Mouse (Mus musculus): ENCODE data around the gene Bptf. TPM values are rescaled to one million over a fixed set of nuclear protein-coding genes. Genes with fewer than 3 reads are reported as not detected.
A peak's percentile ranks its signal among the peaks of the same experiment; 100 is the strongest.
"Not testable (repeated sequence)": the region's sequence is repeated elsewhere in the genome, so short reads cannot be mapped to it uniquely, and the experiment has no call there.

Gene Bptf
- polyA plus RNA-seq, 1 experiment from 2014 or later, result 16.1 TPM

DNA sequence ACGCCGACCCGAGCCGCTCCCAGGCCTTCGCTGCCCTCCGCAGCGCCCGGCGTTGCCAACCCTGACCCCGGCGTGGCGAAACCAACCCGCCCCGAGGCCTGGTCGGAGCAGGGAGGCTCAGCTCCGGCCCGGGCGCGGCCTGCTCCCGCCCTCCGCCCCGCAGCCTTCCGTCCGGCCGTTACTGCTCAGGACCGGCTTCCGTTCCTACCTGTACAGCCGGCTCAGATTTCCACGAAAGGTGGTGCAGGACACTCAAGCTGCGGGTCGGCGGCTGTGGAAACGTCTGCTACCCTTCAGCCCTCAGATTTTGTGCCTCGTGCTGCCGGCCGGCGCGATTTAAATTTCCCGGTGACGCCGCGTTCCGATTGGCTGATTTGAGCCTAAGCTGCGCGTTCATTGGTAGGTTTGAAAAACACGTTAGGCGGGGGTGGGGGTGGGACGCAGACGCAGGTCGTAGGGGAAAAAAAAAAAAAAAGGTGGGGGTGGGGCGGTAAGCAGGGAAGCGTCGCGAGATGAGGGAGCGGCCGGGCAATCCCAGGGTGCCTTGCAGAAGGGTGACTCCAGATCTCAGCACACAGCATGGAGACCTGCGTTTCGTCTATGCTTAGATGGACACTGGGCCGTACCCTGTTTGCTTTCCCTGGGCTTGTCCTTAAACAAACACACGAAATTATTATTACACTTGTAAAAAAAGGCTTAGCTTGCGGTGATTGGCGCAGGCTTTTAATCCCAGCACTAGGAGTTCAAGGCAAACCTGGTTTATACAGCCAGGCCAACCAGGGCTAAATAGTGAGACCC is 132.6 kb downstream of the Bptf start, which contains the start of gene Kpna2:
Gene Kpna2 (minus strand): TSS at position 391 of the 798 bp plus-strand sequence.
- H3K27ac ChIP-seq, result peak within 1 kb of the TSS; percentile 90
- WGBS, result under 1% methylated on average over 58 of the region's 62 CpGs
- ATAC-seq (replicated peaks; ENCODE audit: insufficient number of reproducible peaks, insufficient read depth, low FRiP score, low read depth), result peak; percentile 91

DNA sequence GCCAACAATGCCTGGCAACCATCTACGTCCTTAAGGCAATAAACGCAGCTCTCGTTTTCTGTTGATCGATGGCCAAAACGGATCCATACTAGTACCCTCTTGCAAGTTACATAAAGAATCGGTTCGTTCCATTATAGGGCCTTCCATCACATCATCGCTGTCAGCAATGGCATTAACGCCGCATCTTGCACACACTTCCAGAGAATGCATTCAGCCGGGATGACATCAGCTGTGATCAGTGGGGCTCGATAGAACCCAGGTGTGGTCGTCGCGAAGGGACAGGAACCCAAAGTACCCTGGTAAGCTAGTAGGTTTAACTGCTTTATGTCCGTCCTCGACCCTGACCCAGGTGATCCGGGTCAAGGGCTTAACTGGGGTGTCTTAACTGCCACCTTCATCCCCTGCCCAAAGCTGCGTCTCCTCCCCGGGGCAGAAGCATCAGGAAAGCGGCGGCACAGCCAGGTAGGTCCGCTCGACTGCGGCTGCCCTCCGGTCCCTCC is 133.2 kb downstream of the Bptf start:
- Histone ChIP-seq H3K4me2 (peak overlapping the region; percentile 72), H3K36me3 (peaks cover 35% of the 10 kb centered on the region), H3K4me3 (peak overlapping the region; percentile 82), H3K4me1 (replicated peaks) (peaks cover 24% of the 10 kb centered on the region), H3K9me3 (replicated peaks) (no peaks in the 10 kb centered on the region), H3K27me3 (no peaks in the 10 kb centered on the region), H3K27ac (peak overlapping the region; percentile 90), H3K9ac (peak overlapping the region; percentile 82)
- WGBS, result under 1% methylated on average over 26 of the region's 26 CpGs
- ATAC-seq (replicated peaks; ENCODE audit: insufficient number of reproducible peaks, insufficient read depth, low FRiP score, low read depth), result no peak

More for the DNA sequence above, 132.6 kb downstream of the Bptf start, which contains the start of gene Kpna2:
- peak within 1 kb of the TSS; percentile 82 for H3K9ac ChIP-seq
- peaks cover 29% of the 10 kb centered on the region for H3K36me3 ChIP-seq
- no peaks in the 10 kb centered on the region for H3K27me3 ChIP-seq
- H3K9me3 ChIP-seq (replicated peaks), result no peaks in the 10 kb centered on the region
- peak within 1 kb of the TSS; percentile 76 for H3K4me2 ChIP-seq
- H3K4me3 ChIP-seq, result peak within 1 kb of the TSS; percentile 82
- peaks cover 22% of the 10 kb centered on the region for H3K4me1 ChIP-seq (replicated peaks)

DNA sequence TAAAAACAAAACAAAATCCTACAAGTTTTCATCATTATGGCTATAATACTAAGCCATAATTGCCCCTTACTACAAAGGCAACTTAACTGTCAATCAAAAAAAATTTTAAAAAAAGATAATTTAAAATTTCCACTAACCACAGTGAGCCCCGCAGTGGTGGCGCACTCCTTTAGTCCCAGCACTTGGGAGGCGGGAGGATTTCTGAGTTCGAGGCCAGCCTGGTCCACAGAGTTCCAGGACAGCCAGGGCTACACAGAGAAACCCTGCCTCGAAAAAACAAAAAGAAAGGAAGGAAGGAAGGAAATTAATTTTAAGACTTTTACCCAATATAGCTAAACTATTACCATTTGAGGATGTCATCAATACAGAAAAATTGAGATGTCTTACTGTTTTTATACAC is 134.0 kb downstream of the Bptf start:
- peaks cover 28% of the 10 kb centered on the region for H3K4me1 ChIP-seq (replicated peaks)
- no peaks in the 10 kb centered on the region for H3K27me3 ChIP-seq
- H3K4me3 ChIP-seq, result peak overlapping the region; percentile 82
- peak overlapping the region; percentile 72 for H3K4me2 ChIP-seq
- WGBS, result 15% methylated on average over 5 of the region's 5 CpGs
- H3K9me3 ChIP-seq (replicated peaks), result no peaks in the 10 kb centered on the region
- H3K9ac ChIP-seq, result peak overlapping the region; percentile 82; the same call in 1 of the 2 replicates
- no peak overlapping the region for H3K27ac ChIP-seq
- no peak for ATAC-seq (replicated peaks; ENCODE audit: insufficient number of reproducible peaks, insufficient read depth, low FRiP score, low read depth)
- peaks cover 37% of the 10 kb centered on the region for H3K36me3 ChIP-seq

DNA sequence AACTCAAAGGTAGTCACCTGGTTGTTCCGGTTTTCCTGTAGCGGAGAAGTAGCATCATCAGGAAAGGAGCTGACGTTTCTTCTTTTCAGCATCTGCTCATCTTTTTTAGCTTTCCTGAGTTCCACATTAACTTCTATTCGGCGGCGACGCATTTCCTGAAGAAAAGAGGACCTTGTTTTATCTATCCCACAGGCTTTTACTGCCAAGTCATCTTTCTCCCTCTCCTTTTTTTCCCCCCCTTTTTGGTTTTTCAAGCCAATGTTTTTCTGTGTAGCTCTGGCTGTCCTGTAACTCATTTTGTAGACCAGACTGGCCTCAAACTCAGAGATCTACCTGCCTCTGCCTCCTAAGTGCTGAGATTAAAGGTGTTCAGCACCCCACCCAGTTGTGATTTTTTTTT is 135.4 kb downstream of the Bptf start:
- peak overlapping the region; percentile 82; the same call in 1 of the 2 replicates for H3K4me3 ChIP-seq
- not testable (repeated sequence) for H3K9ac ChIP-seq; H3K27me3 ChIP-seq; ATAC-seq (replicated peaks; ENCODE audit: insufficient number of reproducible peaks, insufficient read depth, low FRiP score, low read depth); H3K27ac ChIP-seq; H3K9me3 ChIP-seq (replicated peaks)
- peaks cover 31% of the 10 kb centered on the region for H3K4me1 ChIP-seq (replicated peaks)
- 87% methylated on average over 7 of the region's 7 CpGs for WGBS
- 0 out of 2 replicates have a peak overlapping the region, but pooled peaks have one; percentile 72 for H3K4me2 ChIP-seq
- peaks cover 46% of the 10 kb centered on the region for H3K36me3 ChIP-seq

DNA sequence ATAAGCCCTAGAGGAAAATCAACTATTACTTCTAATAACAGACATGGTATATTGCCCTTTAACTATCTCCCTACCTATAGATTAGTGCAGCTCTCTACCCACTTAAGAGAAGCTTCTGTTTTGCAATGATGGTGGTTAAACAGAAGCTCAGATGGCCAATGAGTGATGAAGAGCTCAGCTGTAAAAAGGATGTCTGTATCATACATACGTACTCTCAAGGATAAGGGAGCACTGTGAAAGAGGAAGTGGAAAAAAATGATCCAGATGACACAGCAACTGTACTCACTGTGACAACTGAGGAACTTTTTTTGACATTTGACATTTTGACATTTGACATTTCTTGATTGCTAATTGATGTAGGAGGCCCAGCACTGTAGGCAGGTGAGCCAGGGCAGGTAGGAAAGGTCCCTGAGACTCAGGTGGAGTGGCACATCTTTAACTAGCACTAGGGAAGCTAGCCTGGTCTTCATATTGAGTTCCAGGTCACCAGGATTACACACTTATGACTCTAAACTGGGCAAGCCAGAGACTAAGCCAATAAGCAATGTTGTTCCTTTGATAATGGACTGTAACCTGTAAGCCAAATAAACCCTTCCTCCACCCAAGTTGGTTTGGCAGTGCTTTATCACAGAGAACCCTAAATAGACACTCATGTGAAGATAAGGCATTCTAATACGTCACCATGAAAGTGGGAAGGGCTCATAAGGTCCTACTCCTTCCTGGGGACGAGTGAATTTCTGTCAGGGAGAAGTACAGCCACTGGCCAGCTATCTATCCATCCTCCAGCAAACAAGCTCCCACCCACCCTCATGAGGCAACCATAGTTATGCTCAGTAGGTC is 137.5 kb downstream of the Bptf start:
- Histone ChIP-seq H3K27me3 (no peaks in the 10 kb centered on the region), H3K9ac (no peak overlapping the region), H3K36me3 (peaks cover 66% of the 10 kb centered on the region), H3K27ac (peak overlapping the region; percentile 57), H3K9me3 (replicated peaks) (no peaks in the 10 kb centered on the region), H3K4me1 (replicated peaks) (peaks cover 31% of the 10 kb centered on the region), H3K4me3 (no peak overlapping the region), H3K4me2 (no peak overlapping the region)
- WGBS, result 30% methylated on average over 3 of the region's 3 CpGs
- ATAC-seq (replicated peaks; ENCODE audit: insufficient number of reproducible peaks, insufficient read depth, low FRiP score, low read depth), result peak; percentile 18; the same call in 1 of the 2 replicates

DNA sequence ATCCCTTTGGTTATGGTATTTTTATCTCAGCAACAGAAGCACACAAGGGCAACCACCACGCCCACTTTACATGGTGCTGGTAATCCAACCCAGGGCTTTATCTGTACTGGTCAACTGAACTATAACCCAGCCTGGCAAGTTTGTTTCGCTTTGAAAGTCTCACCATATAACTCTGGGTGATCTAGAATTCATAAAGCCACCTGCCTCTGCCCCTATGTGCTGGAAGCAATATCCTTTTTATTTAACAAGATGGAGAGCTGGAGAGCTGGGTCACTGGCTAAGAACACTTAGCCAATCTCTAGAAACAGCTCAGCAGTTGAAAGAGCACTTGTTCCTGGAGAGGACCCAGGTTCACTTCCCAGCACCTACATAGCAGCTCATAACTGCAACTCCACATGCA is 144.5 kb downstream of the Bptf start:
- H3K27ac ChIP-seq, result no peak overlapping the region
- H3K4me3 ChIP-seq, result no peak overlapping the region
- no peak for ATAC-seq (replicated peaks; ENCODE audit: insufficient number of reproducible peaks, insufficient read depth, low FRiP score, low read depth)
- H3K4me1 ChIP-seq (replicated peaks), result peaks cover 6% of the 10 kb centered on the region; the same call in 1 of the 2 replicates
- H3K9me3 ChIP-seq (replicated peaks), result no peaks in the 10 kb centered on the region
- WGBS, result 92% methylated on average over 2 of the region's 2 CpGs
- H3K27me3 ChIP-seq, result no peaks in the 10 kb centered on the region
- peaks cover 41% of the 10 kb centered on the region for H3K36me3 ChIP-seq
- H3K9ac ChIP-seq, result no peak overlapping the region
- H3K4me2 ChIP-seq, result no peak overlapping the region

DNA sequence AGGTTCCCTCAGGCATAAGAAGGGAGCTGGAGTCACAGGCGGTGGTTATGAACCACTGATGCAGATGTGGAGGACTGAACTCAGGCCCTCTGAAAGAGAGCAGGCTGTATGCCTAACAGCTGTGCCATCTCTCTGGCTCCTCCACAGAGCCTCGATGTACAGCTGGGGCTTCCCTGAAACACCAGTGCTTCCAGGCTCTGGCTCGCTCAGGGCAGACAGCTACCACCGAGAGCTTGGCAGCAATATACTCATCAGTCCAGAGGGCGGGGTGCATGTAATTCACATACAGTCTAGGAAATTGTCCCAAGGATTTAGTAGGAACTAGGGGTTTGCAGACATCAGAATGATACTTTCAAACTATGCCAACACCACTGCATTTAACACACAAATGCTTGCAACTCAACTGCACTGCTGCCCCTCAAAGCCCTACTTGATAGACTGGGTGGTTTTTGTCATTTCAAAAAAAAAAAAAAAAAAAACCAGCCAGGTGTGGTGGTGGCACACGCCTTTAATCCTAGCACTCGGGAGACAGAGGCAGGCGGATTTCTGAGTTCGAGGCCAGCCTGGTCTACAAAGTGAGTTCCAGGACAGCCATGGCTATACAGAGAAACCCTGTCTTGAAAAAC is 145.8 kb downstream of the Bptf start:
- not testable (repeated sequence) for ATAC-seq (replicated peaks; ENCODE audit: insufficient number of reproducible peaks, insufficient read depth, low FRiP score, low read depth); H3K27me3 ChIP-seq; H3K4me1 ChIP-seq (replicated peaks); H3K9ac ChIP-seq; H3K27ac ChIP-seq; H3K9me3 ChIP-seq (replicated peaks); H3K4me3 ChIP-seq; H3K4me2 ChIP-seq
- H3K36me3 ChIP-seq, result peaks cover 31% of the 10 kb centered on the region
- 80% methylated on average over 9 of the region's 9 CpGs for WGBS

Other genes starting within 250 kb of the Bptf start
- gene Smurf2, start 211.4 kb downstream of the Bptf start, polyA plus RNA-seq (2015; fragmentation: Nextera tagmentation; extraction: Ambion mirVana), result 8.9 and 10.7 TPM in 2 replicates
- gene Kpna2, start 132.6 kb downstream of the Bptf start, polyA plus RNA-seq (2015; fragmentation: Nextera tagmentation; extraction: Ambion mirVana), result 231 and 256 TPM in 2 replicates
- 3.1 and 3.2 TPM in 2 replicates for gene 1810010H24Rik, start 106.4 kb downstream of the Bptf start, polyA plus RNA-seq (2015; fragmentation: Nextera tagmentation; extraction: Ambion mirVana)
- gene Nol11, start 57.3 kb upstream of the Bptf start, polyA plus RNA-seq (2015; fragmentation: Nextera tagmentation; extraction: Ambion mirVana), result 39.3 and 42.2 TPM in 2 replicates